Mouse (Mus musculus) adipocyte (in vitro differentiated cells): ENCODE results near the gene Cdkal1.

Experiments
- DNase-seq: peaks from one replicate; pipeline ENCODE4 v3.0.0-alpha.2; 2016; ENCODE audit warnings: low spot score

Cdkal1 gene

DNA sequence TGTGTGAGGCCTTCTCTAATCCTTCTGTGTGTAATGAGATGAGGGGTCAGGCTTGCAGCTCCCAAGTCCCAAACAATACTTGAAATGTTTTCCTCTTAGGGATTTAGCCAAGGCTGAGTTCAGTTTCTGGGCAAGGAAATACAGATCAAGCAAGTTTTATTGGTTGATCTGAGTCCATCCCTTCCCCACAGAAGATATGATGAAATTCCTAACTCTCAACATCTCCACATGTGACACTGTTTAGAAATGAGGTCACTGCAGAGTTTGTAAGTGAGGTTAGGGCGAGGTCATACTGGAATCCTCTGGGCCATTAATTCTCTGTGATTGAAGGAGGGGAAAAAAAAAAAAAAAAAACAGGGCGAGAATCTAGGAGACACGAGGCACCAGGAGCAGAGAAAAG lies 607.7 kb downstream of the Cdkal1 start:
- DNase-seq: peak; percentile 80

DNA sequence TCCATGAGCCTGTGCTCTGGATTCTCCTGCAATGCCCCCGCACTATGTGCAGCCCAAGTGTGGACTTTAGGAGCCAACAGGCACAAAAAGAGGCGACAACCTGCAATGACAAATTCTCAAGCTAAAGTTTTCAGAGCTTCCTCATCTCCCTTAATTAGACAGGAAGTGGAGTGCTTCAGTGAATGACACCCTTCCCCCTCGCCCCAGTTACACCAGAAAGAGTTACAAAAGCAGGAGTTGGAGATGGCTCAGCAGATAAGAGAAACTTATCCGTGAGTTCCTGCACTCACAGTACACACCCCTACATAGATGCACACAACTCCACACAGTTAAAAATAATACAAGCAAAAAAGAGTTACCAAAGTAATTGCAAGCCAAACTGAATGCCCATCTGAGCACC lies 620.4 kb downstream of the Cdkal1 start:
- DNase-seq: no peak

DNA sequence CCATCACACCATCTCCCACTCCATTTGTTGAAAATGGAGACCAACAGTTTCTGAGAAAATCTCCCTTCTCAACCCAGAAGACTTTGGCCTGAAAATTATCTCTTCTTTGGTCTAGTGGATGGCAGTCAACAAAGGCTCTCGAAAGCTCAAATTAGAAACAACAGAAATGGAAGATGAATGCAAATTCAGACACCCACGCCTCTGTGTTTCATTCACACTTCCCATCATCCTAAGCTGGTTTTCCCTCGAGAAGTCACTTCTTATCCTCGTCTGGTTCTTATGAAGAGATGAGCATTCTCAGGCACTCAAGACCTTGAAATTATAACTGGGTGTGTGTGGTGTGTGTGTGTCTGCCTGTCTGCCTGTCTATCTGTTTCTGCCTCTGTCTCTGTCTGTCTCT lies 621.0 kb downstream of the Cdkal1 start:
- DNase-seq: no peak

DNA sequence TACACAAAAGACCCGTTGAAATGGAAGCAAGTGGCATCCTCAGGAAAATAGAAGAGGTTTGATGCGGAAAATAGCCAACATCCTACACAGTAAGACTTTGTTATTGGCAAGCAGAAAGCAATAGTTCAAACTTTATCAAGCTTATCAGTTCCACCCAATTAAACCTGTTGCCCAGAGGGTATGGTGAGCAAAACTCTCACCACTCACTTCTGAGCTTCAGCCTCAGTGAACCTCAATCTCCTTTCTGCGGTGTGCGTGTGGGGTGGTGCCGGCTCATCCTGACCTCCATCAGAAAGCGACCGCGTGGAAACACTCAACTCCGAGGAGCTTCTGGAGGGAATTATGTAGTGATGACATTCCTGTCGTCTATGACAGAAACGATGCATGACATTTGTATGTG lies 621.5 kb downstream of the Cdkal1 start:
- no peak for DNase-seq

DNA sequence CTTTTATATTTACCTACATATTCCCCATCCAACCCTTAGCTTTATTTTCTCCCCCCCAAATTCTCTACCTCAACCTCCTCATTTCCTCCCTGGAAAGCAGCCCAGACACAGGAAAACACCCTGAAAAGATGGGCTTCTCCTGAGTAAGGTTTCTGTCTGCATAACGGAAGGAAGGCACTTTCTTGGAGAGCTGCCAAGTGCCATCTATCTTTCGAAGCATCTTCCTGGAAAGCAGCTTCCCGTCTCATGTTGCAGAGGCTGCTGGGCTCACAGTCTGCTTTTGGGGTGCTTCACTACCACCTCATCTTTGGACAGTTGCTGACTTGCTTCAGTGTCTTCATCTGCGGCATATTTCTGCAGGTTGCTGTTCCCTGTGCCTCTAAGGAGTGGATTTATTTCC lies 622.8 kb downstream of the Cdkal1 start:
- peak; percentile 9 for DNase-seq

DNA sequence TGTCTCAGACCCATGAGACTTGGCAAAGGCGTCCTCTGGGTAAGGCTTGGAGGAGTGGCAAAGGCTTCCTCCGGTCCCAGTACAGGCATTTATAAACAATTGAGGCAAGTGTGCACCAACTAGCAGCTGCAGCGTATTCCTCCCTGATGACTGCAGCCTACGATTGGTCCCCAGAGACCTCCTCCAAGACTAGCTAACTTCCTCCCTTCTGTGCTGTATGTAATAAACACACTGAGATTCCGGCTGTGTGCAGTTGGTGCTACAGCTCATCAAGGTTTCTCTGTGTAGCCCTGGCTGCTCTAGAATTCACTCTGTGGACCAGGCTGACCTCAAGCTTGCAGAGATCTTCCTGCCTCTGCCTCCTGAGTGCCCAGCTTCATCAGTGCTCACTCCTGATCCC lies 630.7 kb downstream of the Cdkal1 start:
- no peak for DNase-seq

DNA sequence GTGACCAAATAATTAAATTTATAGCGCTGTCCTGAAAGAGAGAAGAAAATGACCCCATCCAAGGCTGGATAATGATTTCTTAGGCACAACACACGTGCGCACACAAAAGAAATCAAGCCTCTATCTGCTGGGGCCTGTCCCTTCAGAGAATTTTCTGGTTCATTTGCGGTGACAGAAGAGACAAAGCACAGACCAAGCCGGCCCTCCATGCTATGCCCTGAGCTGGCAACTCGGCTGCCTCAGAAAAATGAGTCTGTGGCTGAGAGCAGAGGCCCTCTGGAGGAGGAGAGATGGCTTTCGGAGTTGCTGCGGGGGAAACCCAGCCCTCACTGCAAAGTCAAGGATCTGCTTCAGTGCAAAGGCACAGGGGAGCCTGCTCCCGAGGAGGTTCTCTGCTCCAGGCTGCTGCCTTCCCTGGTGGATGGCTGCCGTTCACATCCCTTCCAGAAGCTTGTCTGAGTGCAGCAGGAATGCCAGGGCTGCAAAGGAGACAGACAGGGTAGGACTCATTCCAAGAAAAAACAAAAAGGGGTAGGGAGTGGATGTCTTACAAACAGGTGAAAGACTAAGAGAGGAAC lies 633.1 kb downstream of the Cdkal1 start:
- no peak for DNase-seq

DNA sequence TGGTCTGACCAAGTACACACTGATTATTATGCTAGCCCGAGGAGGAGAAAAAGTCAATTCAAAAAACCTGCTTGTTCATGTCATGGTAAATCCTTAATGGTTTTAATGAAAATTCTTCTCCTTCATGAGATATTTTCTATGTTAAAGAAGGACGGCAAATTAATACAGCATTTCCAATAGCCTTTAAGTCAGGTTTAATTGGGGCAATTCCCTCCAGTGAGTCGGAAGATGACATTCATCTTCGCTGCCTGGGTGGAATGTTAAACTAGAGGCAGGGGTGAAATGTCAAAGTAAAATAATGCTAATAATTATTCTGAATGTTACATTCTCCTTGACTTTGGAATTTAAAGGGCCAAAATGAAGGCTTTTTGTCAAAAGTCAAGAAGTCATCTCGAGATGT lies 633.8 kb downstream of the Cdkal1 start:
- DNase-seq: no peak

DNA sequence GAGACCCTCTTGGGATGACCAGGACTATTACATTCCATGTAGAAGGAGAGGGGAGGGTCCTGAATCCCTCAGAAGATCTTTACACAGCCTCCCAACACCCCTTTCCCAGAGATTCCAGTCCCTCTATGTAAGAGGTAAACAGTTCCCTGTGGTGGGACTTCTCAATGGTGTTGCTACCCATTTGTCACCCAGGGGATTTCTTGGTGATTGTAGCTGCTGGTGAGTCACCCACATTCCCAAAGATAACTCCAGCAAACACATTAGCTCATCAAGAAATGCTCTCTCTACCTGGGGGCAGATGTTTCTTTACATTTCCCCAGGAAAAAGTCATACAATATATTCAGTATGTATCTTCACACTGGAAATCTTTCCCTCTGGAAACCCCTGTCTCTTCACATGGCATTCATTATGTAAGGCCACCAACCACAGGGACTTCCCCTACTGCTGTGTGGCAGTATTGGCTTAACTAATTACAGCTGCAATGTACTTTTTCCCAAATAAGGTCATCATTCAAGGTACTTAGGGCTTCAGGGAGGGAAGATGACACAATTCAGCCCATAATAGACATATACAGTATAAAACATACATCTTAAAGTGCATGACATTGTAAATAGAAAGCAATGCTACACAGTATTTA lies 636.8 kb downstream of the Cdkal1 start:
- DNase-seq: no peak

DNA sequence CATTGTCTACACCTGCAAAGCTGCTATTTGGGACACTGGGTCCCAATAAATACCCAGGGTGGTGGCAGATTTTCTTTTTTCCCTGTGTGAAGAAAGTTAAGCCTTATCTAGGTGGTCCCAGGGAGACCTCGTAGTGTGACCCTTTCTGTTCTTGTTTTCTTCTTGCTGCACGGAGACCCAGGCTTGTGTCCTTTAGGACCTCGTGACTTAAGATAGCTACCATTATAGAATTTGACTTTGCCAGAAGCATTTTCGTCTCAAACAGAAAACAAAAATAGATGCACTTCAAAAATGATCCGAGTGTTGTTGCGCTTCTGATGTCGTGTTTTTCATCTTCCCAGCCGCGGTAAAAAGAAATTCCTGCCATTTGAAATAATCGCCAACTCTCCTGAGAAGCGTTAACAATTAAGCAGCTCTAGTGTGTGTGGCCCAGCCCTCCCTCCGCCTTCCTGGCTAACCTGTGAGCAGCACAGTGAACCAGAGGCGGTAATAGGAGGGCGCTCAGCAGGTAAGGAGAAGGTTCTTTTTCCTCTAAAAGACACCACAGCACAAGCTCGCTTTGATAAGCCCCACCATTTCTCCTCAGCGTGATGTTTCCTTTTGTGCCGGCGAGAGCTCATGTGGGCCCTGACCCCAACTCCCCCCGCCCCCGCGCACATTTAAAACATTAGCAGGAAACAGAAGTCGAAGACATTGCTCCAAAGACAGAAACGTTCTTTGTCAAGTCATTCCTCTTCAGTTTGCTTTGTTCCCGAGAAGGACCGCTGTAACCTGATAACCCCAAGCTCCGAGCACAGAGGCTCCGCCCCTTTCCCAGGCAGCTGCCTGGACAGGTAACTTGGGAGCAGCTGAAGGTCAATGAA lies 645.1 kb downstream of the Cdkal1 start:
- DNase-seq: no peak

DNA sequence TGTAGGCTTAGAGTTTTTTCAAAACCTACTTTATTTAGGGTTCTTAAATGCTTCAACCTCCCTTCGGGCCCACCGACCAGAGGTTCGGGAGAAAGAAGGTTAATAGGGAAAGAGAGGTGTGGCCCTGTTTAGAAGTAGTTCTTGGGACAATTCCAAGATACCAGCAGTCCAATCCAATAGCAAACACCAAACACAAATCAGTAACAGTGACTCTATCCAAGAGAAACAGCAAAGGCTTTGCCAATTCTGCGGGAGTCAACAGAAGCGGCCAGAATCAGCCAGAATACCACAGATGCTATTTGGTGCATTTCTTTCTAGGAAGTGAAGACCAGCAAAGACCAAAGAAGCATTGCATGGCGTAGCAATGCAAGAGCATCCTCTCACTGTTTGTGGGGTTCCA lies 646.7 kb downstream of the Cdkal1 start:
- peak; percentile 6 for DNase-seq

DNA sequence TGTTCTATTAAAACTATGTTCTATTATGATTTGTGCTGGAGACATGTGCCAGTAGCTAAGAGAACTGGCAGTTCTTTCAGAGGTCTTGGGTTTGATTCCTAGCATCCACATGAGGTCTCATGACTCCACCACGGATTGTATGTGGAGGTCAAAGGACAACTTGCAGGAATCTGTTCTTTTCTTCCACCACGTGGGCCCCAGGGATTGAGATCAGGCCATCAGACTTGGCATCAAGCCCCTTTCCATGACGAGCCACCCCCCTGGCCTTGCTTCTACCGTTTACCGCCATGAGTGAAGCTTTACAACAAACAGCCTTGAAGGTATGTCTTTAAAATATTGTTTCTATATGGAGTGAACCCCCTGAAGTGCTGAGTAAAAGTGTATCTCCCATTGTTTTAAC lies 651.6 kb downstream of the Cdkal1 start:
- no peak for DNase-seq

DNA sequence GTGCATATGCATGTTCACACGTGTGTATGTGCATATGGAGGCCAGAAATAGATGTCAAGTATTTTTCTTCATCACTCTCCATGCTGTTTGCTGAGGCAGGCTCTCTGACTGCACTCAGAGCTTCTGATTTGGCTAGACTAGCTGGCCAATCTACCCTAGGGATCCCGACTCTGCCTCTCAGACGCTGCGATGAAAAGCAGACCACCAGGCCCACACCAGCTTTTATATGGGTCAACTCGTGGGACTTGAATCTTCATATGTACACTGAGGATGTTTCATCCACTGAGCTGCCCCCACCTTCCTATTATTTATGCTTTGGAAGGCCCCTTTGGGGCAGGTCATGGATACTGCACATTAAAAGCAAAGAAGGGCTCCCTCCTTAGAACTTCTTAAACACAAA lies 652.0 kb downstream of the Cdkal1 start:
- no peak for DNase-seq

DNA sequence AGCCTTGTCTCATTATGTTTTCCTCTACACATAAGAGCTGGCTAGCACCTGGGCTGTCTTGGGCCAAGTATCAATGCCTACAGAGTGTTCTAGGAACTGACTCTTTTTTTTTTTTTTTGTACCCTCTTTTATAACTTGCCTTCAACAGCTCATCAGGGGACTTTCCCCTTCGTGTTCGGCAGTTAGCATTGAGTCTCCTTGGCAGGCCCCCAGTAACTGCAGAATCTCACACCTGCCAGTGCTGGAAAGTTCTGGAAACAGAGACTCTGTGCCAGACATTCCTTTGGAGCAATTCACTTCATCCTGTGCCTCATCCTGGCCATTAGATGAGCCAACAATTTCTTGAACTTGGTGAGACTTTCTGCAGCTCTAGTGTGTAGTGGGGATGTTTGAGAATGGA lies 652.9 kb downstream of the Cdkal1 start:
- DNase-seq: peak; percentile 4

DNA sequence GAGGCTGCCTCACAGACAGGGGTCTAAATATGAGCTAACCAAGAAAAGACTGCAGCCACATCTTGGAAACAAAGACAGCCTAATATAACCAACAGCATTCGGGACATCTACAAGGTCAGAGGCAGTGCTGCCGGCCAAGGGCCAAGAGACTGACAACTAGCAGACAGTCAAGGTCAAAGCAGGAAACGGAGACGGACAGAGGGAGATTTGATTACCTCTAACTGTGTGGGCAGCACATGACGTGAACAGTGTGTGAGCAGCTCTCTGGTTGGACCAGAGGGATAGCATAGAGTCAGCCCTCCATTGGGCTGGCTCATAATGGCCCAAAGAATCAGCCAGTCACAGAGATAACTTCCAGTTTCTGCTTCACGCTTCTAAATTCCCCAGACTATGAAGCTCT lies 655.8 kb downstream of the Cdkal1 start:
- no peak for DNase-seq

DNA sequence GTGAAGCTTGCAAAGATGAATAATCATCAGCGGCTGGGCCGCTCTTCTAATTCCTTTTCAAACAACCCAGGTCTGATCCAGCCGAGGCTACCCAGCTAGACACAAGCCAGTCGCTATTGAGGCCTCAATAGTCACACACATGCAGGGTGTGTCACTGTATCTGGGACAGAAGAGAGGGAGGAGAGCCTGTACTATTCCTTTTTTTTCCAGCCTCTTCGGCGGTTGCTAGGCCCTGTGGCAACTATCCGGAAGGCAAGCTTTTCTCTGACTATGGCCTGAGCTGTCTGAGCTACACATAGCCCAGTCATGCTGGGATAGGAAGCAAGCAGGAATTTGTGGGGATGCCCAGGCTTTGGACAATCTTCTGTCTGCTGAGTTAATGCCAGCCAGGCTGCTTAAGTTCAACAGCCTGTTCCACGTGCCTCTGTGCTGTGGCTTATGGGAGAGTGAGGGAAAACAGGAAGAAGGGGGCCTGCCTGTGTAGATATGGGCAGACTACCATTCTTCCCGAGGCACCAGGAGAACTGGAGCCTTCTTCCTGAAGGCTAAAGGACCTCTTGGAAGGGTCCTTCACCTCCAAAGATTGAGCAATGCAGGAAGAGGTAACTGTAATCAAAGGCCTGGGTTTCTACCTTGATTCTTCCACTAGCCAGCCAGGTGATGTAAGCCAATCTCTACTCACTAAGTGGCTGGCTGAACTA lies 658.5 kb downstream of the Cdkal1 start:
- no peak for DNase-seq

DNA sequence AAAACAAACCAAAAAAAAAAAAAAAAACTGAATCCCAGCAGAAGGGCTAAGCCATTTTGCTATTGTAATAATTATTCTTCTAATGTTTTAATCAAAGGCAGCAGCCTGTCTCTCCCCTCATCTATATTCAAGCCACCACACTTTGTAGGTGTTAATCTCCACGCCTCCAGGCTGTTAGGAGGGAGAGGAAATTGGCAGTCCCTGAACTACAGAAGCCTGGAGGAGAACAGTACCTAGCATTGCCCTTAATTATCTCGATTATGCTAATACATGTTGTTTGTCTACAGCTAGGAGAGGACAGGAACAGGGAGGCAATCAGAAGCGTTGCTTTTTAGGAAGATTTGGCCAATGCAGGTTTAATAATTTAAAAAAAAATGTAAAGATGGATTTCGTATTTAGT lies 659.8 kb downstream of the Cdkal1 start:
- no peak for DNase-seq

DNA sequence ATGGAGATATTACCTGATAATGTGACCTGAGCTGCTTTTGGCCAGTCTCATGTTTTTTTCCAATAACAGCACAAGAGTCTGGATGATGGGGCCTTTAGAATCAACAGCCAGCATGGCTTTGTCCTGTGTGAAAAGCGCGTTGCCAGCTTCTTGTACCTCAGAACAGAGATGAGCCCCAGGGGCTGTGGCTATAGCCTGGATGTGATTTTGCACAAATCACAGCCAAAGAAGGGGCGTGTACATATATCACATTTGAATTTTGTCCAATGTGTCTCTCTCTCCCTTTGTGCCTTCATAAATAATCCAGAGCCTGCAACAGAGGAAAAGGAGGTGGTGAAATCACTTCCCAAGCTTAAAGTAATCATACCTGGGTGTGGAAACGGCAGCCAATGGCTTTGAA lies 660.5 kb downstream of the Cdkal1 start:
- DNase-seq: no peak

DNA sequence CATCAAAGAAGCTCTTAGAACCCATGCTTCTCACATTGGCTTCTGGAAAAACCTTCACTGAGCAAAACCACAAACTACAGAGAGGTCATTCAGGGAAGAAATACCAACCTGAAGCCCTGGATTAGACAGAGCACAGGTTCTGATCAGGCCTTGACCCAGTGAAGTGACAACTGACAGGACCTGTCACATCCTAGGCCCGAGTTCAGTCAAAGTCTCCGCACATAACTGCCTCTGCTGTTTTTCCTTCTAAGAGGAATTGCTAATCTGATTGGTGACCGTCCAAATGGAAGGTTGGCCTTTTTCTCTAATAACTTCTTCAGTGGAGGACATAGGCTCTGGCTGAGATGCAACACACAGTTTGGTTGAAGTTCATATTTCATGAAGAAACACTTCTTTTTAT lies 662.8 kb downstream of the Cdkal1 start:
- peak; percentile 59 for DNase-seq

DNA sequence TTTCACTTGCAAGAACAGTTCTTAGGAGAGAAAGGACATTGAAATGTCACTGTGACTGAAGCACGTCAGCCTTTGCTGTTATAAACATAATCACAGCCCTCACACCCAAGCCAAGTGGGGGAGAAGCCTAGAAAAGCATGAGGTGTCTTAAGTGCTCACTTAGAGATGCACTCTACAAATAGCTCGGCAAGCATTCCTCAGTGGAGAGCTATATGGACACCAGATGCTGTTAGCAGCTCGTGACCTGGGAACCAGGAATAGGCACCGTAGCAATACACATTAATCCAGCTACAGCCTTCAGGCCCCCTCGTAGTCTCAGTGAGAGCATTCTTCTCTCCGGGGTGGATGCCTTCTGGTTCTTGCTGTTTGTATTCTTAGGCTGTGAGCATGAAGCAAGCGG lies 664.9 kb downstream of the Cdkal1 start:
- DNase-seq: no peak

DNA sequence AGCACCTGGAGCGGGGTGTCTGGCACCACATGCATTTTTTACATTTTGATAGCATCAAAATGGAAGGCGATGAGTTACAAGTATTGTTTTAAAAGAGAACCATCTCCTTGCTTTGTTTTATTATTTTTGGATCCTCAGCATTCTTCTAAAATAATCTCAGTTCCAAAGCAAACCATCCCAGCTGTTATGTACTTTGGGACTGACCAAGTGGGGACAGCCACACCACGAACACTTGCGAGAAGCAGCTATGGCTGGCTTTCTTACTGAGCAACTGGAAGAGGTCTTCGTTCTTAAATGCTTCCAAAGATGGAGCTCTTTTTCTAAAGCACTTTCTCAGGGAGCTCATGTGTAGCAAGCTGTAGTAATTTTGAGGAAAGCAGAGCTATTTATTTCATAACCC lies 668.7 kb downstream of the Cdkal1 start:
- no peak for DNase-seq

DNA sequence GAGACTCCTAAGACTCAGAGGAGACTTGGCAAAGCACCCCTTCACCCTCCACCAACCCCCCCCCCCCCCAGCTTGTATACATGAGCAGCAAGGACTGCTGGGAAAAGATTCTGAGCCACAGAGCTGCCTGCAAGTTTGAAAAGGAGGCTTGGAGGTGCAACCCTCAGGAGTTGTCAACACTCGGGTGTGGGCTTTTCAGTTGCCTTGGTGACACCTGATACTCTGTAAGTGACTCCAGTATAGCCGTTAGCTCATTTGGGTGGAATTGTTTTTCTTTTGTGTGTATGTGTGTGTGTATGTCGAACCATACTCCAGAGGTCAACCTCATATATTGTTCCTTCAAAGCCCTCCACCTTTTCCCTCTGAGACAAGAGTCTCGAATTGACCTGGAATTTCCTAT lies 669.9 kb downstream of the Cdkal1 start:
- no peak for DNase-seq

DNA sequence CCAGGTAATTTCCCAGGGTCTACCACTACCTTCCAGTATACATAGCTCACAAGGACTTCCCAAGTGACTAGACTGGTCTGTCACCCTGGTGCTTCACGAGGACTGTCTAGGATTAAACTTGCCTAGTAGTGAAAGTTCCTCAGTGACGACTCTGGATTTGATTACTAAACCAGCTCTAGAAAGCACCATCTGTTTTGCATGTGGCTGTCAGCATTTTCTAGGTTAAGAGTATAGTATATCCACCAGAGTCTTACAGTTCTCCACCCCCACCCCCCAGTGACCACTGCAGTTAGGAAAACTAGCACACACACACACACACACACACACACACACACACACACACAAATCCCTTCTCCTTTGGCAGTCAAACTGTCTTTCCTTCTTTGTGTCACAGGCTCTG lies 670.9 kb downstream of the Cdkal1 start:
- no peak for DNase-seq
